Mouse (Mus musculus) 3134 (cell line): ENCODE data around the gene Map1s.

ENCODE experiments used
- DNase-seq: peaks from one replicate; pipeline ENCODE4 v3.0.0-alpha.2; 2011; ENCODE audit warnings: low spot score; ENCODE audit not compliant: insufficient read length; ENCODE audit errors: extremely low read depth

Map1s gene

DNA sequence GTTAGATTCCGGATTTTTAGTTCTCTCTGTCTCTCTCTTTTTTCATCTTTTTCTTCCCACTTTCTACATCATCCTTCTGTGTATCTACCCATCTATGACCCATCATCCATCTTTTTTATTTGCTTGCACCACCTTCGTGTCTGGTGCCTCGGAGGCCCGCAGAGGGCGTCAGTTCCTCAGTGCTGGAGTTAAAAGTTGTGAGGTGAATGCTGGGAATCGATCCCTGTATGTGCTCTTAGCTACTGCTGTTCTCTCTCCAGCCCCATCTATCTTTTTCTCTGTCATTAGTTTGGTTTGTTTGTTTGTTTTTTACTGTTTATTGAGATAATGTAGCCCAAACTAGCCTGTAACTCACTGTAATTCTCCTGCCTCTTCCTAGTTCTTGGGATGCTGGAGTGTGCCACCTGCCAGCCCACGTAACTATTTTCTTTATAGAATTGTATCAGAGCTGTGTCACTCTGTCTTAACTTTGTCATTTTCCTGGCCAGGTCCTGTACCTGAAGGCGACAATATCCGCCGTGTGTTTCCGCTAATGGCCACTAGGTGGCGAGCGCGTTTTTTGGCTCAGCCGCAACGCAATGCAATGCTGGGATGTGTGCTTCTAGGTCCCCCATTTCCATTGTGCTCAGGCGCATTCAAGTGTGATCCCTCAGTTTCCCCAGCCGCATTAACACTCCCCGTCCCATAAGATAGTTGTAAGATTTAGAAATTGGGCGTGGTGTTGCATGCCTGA, 7.9 kb upstream of the Map1s start:
- DNase-seq = no peak

DNA sequence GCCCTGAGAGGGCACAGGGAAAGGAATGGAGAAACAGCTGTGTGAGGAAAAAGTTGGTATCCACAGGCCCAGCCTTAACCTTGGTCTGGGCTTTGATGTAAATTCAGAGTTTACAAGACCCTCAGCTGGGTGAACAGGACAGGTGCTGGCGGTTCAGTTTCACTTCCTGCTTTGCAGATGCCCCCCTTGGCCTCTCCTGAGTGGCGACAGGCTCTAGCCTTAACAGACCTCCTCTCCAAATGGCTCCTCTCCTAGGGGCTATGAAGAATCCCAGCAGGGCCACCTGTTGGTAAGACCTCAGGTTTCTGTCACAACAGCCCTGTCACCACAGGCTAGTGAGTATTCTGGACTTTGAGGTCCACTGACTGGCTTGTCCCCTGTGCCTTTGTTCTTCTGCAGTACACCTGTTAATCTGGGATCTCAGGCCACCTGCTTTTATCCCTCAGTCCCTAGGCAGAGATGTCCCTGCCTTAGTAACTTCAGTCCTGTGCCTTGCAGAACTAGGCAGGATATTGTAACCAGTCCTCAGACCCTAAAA, 7.0 kb upstream of the Map1s start:
- no peak for DNase-seq

DNA sequence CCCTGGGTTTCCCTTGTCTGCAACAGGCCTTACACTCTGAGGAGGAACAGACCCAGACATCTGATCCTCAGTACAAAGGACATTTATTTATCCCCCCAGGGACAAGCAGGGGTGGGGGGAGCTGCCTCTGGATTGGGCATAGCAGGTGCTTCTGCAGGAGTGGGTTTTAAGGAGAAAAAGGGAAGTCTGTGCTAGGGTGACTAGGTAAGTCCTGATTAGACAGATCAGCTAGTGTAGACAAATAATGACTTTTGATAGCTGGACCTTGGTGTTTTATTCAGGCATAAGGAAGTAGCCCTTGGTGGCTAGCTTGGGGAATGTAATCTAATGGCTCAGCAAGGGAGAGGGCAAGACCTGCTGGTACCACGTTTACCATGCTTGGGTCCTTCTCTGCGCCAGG, 6.5 kb upstream of the Map1s start:
- DNase-seq = no peak

DNA sequence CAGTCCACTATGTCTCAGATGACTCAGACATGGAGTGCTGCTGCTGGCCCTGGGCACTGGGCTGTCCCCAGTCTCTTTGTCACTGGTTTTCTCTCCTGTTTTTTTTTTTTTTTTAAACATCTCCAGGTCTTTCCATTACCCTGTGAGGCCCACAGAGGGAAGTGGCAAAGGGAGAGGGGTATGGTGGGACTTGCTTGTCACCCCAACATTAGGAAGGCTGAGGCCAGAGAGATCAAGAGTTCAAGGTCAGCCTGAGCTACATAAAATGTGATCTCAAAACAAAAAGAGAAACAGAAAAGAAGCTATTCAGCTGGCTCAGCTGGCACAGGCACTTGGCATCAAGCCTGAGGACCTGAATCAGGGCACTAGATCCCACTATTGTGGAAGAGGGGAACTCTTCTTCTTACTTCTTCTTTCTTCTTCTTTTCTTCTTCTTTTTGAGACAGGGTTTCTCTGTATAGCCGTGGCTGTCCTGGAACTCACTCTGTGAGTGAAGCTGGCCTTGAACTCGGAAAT, 4.8 kb upstream of the Map1s start:
- DNase-seq = no peak

DNA sequence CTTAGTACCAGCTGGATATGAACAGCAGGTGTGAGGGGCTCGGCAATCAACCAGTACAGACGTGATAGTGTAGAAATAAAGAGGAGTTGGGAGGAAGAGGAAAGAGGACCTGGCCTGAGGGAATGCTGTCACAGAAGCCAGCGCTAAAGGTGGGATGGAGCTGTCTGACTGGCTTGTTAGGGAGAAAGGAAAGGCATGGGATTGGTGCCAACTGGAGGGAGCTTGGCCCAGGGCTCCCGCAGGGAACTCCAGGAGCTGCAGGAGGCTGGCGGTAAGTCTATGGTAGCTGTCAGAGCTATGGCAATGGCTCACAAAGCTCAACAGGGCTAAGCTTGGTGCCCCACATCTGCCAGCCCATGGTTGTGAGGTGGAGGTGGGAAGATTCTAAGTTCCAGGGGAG, 3.5 kb upstream of the Map1s start:
- DNase-seq = no peak

DNA sequence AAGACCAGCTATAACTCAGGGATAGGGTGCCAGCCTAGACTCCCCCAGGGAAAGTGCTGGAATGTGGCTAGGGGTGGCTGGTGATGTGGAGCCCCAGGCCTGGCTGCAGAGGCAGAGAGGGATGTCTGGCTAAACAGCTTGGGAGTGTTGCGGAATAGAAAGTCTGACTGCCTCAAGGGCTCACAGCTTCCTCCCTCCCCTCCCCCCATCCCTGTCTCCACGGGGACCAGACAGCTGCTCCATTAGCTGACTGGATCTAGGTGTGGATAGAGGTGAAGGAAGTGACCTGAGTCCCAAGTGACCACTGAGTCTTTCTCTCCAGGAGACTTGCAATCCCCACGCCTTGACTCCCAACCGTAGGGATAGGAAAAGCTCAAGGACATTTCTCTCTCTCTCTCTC, 2.6 kb upstream of the Map1s start:
- peak; percentile 71 for DNase-seq

DNA sequence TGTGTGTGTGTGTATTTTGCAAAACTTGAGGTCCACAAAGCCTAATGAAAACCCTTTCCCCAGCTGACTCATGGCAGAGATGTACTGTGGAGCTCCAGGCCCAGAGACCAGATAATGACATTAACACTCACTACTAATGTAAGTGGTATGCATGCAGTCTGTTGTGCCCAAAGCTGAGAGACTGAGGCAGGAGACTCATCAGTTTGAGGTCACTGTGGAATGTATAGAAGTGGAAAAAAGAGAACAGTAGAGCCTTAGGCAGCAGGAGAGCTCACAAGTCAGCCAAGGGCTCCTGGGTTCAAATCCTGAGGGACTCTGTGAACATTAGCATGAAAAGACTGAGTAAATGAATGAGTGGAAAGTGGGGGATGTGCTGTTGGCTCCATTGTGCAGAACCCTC, 2.1 kb upstream of the Map1s start:
- peak; percentile 69 for DNase-seq

DNA sequence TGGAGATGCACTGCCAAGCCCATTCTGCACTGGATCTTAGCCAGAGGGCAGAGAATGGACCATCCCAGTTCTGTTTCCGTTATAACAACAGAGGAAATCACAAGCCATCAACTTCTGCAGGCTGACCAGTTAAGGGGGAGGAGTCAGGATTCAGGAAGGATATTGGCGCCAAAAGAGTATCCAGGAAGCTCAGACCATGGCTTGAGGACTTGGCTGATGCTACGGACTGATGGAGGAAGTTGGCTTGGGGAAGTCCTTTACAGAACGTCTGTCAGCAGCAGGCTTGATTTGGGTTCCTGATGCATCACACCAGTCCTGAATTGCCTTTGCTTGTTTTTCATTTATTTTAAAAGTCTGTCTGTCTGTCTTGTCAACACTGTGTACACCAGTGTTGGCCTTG, 1.2 kb upstream of the Map1s start:
- DNase-seq = no peak

DNA sequence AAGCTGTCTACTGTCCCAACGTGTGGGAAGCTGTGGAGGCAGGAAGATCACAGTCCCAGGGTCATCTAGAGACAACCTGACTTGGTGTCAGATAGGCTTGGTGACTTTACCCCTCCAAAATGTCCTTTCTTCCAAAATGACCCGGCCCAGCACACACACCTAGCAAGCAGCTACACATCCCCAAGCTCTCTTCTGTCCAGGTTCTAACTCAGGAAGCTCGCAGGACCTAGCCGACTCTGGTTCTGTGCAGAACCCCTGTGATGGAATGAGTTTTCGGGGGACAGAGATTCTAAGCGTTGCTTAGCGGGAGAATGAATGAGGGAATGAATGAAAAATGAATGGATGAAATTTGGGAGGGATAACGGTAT, 285 bp upstream of the Map1s start:
- no peak for DNase-seq

DNA sequence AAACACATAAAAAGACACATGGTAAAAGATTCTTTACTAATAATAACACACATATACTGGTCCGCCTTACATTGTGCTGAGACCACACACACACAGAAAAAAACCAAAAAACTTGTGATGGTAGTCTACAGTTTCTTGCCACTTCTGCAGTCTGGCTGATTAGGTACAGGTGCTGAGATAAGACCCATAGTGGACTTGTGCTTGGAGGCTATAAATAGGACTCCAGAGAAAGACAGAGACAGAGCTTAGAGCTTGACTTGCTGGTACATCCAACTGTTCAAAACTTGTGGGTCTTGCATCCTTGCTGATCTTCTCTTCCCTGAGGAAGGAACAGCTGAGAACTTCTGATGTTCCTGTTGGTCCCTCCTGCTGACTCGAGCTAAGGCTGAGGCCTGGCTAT, 1.8 kb downstream of the Map1s start:
- no peak for DNase-seq

DNA sequence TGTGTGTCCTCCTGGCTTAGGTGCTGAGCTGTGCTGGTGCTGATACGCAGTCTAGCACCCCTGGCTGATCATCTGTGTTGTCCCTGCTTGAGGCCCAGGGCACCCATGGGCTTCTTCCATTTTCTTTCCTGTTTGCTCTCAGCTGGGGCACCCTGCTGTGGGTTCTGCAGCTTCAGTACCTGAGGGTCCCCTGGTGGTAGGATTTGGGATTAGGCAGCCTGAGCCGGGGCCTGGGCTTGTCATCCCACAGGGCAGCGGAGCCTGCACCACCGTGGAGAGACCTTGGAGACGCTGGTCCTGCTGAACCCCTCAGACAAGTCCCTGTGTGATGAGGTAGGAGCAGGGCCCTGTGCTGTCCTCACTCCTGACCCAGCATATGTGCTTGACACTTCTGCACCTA, 5.9 kb downstream of the Map1s start:
- DNase-seq = no peak

DNA sequence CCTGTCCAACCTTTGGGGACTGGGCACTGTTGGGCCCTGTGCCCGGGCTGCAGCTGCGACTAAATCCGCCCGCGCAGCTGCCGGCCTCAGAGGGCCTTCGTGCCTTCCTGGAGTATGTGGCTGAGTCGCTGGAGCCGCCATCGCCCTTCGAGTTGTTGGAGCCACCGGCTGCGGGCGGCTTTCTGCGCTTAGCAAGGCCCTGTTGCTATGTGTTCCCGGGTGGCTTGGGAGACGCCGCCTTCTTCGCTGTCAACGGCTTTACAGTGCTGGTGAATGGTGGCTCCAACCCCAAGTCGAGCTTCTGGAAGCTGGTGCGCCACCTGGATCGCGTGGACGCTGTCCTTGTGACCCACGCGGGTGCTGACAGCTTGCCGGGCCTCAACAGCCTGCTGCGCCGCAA, 7.2 kb downstream of the Map1s start:
- no peak for DNase-seq

DNA sequence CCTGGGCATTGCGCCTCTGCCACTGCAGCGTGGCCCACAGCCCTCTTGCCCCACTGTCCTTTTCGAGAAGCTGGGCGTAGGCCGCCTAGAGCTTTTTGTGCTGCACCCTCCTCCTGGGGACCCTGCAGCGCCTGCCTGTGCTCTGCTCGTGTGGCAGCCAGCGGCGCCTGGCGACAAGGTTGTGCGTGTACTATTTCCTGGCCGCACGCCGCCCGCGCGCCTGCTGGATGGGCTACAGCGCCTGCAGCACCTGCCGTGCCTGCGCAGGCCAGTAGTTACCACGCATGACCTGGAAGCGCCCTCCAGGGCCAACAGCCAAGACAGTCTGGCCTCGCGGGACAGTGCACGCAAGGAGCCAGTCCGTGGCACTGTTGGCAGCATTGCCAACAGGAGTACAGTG, 7.8 kb downstream of the Map1s start:
- DNase-seq = no peak

DNA sequence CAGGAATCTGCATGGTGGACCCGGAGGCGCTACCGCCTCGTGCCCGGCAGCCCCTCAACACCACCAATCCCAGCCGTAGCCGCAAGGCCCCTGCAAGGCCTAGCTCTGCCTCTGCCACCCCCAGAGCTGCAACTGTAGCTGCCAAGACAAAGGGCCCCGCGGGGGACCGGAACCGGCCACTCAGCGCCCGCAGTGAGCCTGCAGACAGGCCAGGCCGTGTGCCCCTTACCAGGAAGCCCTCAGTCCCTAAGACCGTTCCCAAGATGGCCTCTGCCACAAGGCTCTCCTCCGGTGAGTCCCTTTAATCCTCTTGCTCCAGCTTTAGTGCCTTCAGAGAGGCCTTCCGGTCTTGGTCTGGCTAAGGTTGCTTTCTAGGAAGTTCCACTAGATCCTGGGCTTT, 9.0 kb downstream of the Map1s start:
- no peak for DNase-seq

DNA sequence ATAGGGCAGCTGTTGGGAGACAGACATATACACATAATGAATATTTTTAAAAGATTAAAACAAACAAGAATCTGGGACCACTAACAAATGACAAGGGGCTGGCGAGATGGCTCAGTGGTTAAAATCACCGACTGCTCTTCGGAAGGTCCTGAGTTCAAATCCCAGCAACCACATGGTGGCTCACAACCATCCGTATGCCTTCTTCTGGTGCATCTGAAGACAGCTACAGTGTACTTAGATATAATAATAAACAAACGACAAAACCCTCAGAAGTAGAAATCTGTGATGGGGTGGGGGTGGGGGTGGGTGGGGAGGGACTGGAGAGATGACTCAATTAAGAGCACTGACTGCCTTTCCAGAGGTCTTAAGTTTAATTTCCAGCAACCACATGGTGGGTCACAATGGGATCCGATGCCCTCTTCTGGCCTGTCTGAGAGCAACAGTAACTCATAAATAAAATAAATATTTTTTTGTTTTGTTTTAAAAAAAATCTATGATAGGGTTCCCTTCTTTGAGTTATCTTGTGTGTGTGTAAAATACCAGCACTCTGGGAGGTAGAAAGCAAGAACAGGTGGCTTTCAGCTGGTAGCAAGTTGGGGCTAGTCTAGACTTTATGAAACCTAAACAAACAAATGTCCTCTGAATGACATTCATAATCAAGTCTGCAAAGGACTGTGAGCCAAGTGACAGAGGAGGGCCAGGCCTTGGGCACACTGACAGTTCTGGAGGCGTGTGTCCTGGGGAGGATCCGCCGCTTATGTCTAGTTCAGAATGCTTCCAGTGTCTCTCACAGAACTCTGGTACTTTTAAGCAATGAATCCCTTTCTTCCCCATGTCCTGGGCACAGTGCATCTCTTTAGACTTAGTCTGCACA, 14.6 kb downstream of the Map1s start:
- no peak for DNase-seq

DNA sequence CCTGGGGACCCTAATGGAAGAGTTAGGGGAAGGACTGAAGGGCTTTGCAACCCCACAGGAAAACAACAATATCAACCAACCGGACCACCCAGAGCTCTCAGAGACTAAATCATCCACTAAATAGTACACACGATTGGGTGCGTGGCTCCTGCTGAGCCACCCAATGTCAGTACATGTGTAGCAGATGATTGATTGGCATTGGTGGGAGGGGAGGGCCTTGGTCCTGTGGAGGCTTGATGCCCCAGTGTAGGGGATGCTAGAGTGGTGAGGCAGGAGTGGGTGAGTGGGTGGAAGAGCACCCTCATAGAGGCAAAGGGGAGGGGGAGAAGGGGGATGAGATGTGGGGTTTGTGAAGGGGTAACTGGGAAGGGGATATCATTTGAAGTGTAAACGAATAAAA, 18.4 kb downstream of the Map1s start:
- DNase-seq = no peak

DNA sequence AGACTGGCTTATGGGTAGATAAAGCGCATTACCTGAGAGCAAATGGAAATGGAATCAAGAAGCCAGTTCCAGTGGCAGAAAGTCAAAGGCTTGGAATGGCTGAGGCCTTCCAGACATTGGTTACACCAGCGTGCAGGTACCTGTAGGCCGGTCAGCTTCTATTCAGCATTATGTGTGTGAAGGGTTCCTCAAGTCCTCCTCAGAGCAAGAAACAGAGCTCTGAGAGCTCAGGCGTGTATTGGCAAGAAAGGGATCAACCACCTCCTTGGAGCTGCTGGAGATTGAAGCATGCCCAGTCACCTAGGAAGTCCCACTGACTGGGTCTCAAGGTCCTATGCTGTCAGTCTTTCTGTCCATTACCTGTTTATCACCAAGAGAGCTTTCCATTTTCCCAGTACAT, 20.0 kb downstream of the Map1s start:
- DNase-seq = no peak

DNA sequence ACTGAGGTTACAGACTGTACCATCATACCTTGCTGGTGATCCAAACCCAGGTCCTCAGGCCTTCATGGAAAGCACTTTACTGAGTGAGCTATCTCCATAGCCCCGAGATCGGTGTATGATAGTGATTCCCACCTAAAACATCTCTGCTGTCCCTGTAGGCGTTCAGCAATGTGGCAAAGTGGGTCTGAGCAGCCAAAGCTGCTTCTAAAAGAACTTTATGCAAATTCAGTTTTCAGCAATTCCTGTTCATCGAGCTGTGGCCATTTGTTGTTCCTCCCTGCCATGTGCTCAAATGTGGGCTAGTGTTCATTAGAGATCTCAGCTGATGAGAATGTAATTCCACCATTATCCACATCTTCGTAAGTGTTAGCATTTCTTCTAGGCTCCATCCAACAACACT, 20.7 kb downstream of the Map1s start:
- DNase-seq = no peak

DNA sequence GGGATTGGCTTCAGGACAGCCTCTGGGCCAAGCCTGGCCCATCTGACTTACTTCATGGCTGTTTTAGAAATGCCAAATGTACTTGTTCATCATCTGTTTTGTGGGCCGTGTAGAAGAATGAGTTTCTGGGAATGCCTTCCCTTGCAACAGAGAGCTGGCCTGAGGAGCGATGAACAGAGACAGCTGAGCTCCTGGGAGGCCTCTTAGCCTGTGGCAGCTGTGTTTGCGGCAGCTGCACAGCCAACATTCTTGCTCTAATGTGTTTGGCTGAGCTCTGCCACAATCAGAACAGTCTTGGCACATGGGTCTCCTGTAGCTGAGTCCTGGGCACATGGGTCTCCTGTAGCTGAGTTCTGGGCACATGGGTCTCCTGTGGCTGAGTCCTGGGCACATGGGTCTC, 22.4 kb downstream of the Map1s start:
- DNase-seq = no peak

DNA sequence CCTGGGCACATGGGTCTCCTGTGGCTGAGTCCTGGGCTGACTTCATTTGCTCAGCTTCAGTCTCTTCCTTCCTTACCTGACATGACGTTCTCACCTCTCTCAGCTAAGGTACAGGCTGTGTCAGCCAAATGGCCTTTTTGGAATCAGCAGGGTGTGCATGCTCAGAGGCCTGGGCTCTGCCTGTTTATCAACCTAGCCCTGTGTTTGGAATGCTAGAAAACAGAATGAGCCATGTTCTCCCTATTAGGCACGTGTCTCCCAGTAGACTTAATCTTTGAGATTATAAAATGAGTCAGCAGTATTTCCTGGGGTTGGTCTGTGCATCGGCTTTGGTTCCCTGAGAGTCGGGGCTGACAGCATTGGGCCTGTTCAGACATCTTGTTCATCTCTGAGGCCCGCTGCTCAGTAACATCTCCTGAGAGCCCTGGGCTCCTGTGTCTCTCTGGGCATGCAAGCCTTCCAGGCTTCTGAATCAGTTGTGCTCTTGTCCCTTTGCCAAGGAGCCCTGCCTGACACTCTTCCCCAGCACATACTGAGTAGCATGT, 23.1 kb downstream of the Map1s start:
- DNase-seq = no peak

DNA sequence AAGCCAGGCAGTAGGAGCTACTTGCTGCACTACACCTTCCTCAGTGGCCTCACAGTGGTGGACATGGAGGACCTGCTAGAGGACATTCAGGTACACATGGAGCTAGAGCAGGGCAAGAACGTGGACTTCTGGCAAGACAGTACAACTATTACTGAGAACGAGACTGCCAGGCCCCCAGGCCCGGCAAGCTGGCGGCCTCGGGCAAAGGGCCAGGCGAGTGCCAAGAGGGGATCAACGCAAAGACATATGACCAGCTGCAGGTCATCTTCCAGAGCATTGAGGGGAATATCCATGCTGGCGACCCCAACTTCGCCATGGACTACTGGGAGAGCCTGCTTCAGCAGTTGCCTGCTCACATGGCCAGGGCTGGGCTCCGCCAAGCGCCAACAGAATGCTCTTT, 26.0 kb downstream of the Map1s start:
- DNase-seq = no peak

DNA sequence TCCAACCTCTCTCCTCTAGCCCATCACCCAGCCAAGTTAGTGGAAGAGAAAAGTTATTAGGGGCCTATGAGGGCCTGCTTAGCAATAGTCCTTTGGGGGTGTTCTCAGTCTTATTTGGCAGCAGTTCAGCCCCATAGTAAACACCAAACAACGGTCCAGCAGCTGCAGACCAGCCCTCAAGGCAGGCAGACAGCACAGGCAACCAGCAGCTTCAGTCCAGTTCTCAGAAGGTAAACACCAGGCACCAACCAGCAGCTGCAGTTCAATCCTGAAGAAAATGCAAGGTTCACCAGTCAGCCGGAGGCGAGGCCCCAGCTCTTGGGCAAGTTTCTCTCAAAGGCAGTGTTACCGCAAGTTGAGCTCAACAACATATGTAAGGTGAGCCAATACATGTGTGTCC, 27.3 kb downstream of the Map1s start:
- DNase-seq = no peak
